Mouse (Mus musculus): ENCODE results near the gene Casp12. TPM values are rescaled to one million over a fixed set of nuclear protein-coding genes. Genes with fewer than 3 reads are reported as not detected.

Casp12 gene
- polyA plus RNA-seq (2015; fragmentation: Nextera tagmentation; extraction: Ambion mirVana), result 4.3 and 5.8 TPM in 2 replicates

DNA sequence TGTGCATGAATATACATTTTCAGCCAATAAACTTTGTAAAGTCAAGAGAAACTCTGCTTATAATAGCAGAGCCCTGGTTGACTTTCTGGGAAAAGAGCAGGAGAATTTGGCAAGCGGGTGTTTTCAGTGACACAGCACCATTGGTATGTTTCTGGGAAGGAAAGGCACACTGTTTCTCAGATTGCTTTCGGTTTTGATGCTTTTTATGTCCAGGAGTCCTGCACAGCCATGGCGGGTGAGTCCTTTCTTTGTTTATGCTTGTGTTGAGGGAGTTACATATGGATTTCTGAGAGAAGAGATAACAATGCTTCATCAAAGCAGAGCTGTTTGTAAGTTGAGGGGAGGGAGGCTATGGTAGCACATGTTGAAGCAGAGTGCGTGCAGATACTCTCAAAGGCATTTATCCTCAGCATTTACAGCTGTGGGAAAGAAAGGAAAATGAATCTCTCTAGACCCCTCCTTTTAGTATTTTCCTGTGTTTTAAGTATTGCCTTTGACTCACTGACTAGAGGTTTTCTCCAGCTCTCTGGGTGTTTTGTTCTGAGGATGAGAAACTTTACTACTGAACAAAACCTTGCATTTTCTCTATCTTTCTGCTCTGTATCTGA lies at the start of gene Casp12:
TSS of gene Casp12 (plus strand) at position 140 of the 608 bp plus-strand sequence.
- H3K9ac ChIP-seq, result no peak within 1 kb of the TSS
- H3K4me2 ChIP-seq, result peak within 1 kb of the TSS; percentile 28; the same call in 1 of the 2 replicates
- no peak within 1 kb of the TSS for H3K4me3 ChIP-seq (replicated peaks)
- peak within 1 kb of the TSS; percentile 39 for H3K27ac ChIP-seq
- no peaks in the 10 kb centered on the region for H3K36me3 ChIP-seq
- H3K27me3 ChIP-seq, result no peaks in the 10 kb centered on the region
- H3K4me1 ChIP-seq, result no peaks in the 10 kb centered on the region
- ATAC-seq (replicated peaks; ENCODE audit: low FRiP score), result no peak
- 61% methylated on average over 4 of the region's 4 CpGs for WGBS
- no peaks in the 10 kb centered on the region for H3K9me3 ChIP-seq (replicated peaks)

DNA sequence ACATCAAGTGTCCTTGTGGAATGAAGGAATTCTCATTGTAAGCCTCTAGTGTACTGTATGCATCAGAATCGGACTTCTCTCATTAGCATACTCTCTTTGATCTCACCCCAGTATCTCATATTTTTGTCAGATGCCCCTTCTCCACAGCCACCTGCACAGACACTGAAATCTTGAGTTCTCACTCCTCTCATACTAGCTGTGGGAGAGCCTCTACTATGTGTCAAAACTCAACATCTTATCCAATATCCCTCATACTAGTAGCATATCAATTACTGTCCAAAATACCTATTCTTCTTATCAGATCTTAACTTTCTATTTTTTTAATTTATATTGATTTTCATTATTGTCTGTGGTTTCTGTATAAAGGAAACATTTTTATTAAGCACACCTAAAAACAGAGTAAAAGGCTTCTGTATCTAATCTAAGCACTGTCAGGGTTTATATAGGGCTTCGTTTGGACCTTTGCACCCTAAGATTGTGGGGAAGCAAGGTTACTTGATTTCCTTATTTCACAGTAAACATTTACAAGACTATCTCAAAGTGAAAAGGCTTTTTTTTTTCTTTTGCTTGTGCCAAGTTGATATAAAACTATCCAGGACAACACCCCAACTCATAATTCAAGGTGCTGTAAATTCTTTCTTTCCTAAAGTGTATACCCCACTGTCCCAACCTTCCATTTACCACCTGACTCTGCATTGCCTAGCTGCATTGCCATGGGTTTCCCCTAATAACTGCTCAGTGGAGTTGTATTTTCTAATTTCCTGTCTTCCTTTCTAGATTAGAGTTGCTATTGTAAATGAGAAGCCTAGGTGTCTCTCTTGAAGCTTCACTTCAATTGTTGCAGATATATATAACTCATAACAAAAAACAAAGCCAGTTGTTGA lies 48.6 kb upstream of the Casp12 start:
- Histone ChIP-seq H3K27me3 (no peaks in the 10 kb centered on the region), H3K27ac (no peak overlapping the region), H3K9me3 (replicated peaks) (no peaks in the 10 kb centered on the region), H3K4me1 (no peaks in the 10 kb centered on the region), H3K36me3 (no peaks in the 10 kb centered on the region), H3K4me3 (replicated peaks) (no peak overlapping the region), H3K4me2 (no peak overlapping the region), H3K9ac (no peak overlapping the region)
- 74% methylated on average over 2 of the region's 2 CpGs for WGBS
- no peak for ATAC-seq (replicated peaks; ENCODE audit: low FRiP score)

DNA sequence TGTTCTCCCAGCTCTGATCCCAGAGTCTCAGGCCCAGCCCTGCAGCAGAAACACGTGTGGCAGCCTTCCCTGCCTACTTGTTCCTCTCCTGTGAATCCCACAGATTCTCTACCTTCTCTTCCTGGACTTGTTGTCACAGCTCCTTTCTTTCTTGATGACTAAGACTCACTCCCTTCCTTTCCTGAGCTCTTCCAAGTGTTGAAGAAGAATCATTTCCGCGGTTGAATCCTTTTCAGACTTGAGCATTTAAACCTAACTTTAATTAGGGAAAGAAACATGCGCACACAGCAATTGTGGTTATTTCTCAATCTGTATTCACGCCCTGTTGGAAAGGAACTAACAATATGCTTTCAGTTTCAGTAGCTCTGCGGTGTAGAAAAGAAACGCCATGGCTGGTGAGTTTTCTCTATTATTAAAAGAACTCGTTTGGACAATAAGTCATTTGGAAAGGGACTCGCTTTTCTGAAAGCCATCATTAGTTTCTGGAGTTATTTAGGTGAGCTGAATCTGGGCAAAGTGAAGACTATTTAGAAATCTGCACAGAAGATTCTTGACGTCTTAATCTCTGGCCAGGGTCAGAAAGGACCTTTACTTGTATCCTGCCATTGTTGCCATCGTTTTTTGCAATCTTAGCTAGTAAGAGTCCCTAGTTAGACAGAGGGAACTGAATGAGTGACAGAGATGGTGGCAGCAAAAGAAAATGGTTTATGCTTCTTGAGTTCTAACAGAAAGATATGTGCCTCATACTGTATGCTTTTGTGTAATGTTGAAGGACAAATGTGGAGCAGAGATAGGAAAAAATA lies 46.7 kb upstream of the Casp12 start, which contains the start of gene Casp1:
TSS of gene Casp1 (plus strand) at position 189 of the 803 bp plus-strand sequence.
- Histone ChIP-seq H3K27me3 (no peaks in the 10 kb centered on the region), H3K4me2 (no peak within 1 kb of the TSS), H3K4me3 (replicated peaks) (no peak within 1 kb of the TSS), H3K27ac (no peak within 1 kb of the TSS), H3K4me1 (no peaks in the 10 kb centered on the region), H3K36me3 (no peaks in the 10 kb centered on the region), H3K9ac (no peak within 1 kb of the TSS), H3K9me3 (replicated peaks) (no peaks in the 10 kb centered on the region)
- ATAC-seq (replicated peaks; ENCODE audit: low FRiP score), result no peak
- 79% methylated on average over 11 of the region's 11 CpGs for WGBS

DNA sequence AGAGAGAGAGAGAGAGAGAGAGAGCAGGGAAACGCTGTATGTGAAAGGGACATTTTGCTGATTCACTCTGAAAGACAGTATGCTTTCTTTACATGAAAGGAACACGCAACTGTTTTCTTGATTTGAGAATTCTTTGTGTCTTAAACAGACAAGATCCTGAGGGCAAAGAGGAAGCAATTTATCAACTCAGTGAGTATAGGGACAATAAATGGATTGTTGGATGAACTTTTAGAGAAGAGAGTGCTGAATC lies 46.2 kb upstream of the Casp12 start:
- 78% methylated on average over 2 of the region's 2 CpGs for WGBS
- H3K36me3 ChIP-seq, result no peaks in the 10 kb centered on the region
- H3K27me3 ChIP-seq, result no peaks in the 10 kb centered on the region
- H3K27ac ChIP-seq, result no peak overlapping the region
- H3K9ac ChIP-seq, result no peak overlapping the region
- no peak overlapping the region for H3K4me2 ChIP-seq
- no peak overlapping the region for H3K4me3 ChIP-seq (replicated peaks)
- no peak for ATAC-seq (replicated peaks; ENCODE audit: low FRiP score)
- H3K4me1 ChIP-seq, result no peaks in the 10 kb centered on the region
- no peaks in the 10 kb centered on the region for H3K9me3 ChIP-seq (replicated peaks)

DNA sequence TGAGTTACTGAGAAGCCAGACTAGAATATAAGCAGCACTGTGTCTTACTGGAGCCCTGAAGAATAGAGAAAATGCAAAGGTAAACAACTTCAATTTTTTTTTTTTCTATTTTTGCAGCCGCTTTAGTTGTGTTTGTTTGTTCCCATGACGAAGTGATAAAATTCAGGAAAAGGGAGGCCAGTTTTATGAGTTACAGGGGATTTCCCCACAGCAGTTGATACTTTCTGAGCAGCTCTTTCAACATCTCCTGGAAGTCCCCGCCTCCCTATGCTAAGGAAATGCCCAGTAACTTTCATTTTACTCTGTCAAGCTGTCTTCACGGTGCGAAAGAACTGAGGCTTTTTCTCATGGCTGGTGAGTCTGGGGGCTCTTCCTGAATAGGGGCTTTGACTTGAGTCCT lies 36.7 kb upstream of the Casp12 start, which contains the start of gene Casp4:
TSS of gene Casp4 (plus strand) at position 268 of the 400 bp plus-strand sequence.
- no peaks in the 10 kb centered on the region for H3K9me3 ChIP-seq (replicated peaks)
- 42% methylated on average over 5 of the region's 5 CpGs for WGBS
- H3K9ac ChIP-seq, result no peak within 1 kb of the TSS
- peak within 1 kb of the TSS; percentile 34 for H3K4me3 ChIP-seq (replicated peaks)
- no peaks in the 10 kb centered on the region for H3K27me3 ChIP-seq
- peak within 1 kb of the TSS; percentile 45; the same call in 1 of the 2 replicates for H3K27ac ChIP-seq
- ATAC-seq (replicated peaks; ENCODE audit: low FRiP score), result 0 out of 2 replicates have a peak, but pooled peaks have one; percentile 58
- H3K36me3 ChIP-seq, result no peaks in the 10 kb centered on the region
- peak within 1 kb of the TSS; percentile 34 for H3K4me2 ChIP-seq
- H3K4me1 ChIP-seq, result no peaks in the 10 kb centered on the region

DNA sequence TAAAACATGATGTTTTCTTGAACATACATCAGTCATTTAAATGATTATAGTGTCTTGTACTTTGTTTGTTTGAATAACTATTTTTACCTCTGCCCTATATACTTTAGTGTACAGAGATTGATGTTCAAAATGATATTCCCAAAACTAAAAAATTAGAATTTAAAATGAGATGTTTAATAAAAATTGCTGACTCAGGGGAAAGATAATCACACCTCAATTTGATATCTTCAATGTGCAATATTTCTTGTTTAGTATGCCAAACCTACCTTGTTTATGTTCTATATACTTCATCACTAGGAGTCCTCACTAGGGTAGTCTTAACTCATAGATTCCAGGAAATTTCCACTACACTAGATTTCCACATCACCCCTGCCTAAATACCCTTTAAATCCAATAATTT lies 35.1 kb upstream of the Casp12 start:
- Histone ChIP-seq H3K4me2 (no peak overlapping the region), H3K9ac (no peak overlapping the region), H3K27me3 (no peaks in the 10 kb centered on the region), H3K36me3 (no peaks in the 10 kb centered on the region), H3K9me3 (replicated peaks) (no peaks in the 10 kb centered on the region), H3K27ac (no peak overlapping the region), H3K4me3 (replicated peaks) (no peak overlapping the region), H3K4me1 (no peaks in the 10 kb centered on the region)
- no peak for ATAC-seq (replicated peaks; ENCODE audit: low FRiP score)

DNA sequence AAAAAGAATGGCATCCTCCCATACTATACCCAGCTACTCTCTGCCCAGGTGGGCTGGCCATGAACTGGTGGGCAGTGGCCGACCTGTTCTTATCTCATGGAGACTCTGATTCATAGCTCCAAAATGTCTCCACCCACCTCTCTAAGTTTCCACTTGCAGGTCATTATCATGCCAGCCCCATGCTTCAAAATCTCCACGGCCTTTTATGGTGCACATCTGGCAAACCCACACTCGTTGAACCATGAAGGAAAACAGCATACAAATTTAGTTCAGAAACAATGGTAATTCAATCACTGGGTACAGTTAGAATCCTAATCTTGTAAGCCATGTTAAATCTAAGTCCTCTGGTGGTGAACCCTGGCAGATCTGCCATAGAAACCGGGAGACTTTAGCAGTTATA lies 33.8 kb upstream of the Casp12 start:
- Histone ChIP-seq H3K27ac (no peak overlapping the region), H3K9me3 (replicated peaks) (no peaks in the 10 kb centered on the region), H3K36me3 (no peaks in the 10 kb centered on the region), H3K27me3 (no peaks in the 10 kb centered on the region), H3K9ac (no peak overlapping the region), H3K4me2 (no peak overlapping the region), H3K4me1 (no peaks in the 10 kb centered on the region), H3K4me3 (replicated peaks) (no peak overlapping the region)
- 63% methylated on average over 4 of the region's 4 CpGs for WGBS
- ATAC-seq (replicated peaks; ENCODE audit: low FRiP score), result no peak

DNA sequence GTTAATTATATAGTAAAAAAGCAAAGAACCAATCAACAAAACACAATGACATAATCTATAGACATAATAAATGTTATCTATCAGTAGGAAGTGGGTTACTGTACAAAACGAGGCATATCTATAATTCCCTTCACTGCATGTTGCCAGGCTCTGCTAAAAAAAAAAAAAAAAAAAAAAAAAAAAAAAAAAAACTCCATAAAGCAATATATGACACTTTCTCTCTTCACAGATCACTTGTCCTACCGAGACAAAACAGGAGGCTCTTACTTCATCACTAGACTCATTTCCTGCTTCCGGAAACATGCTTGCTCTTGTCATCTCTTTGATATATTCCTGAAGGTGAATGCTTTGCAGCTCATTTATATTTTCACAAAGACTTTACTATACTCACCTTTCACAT lies 17.0 kb upstream of the Casp12 start:
- Histone ChIP-seq H3K9ac (no peak overlapping the region), H3K27me3 (no peaks in the 10 kb centered on the region)
- 74% methylated on average over 3 of the region's 3 CpGs for WGBS

DNA sequence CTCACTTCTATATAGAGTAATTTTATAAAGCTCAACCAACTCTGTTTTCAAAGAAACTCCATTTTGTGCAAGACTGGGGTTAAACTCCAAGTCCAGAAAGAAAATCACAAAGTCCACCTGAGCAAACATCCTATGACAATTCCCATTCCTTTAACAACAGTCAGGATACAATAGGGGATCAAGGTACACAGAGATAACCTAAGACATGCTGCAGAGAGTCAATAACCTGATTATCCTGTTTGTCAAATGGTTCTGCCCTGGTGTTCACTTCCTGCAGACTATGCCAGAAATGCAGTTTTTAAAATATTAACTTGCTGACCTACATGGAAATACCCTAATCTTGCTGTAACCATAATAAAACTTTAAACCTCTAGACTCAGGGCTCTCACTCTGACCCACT lies 12.8 kb upstream of the Casp12 start:
- H3K27ac ChIP-seq, result no peak overlapping the region
- H3K27me3 ChIP-seq, result no peaks in the 10 kb centered on the region
- no peaks in the 10 kb centered on the region for H3K9me3 ChIP-seq (replicated peaks)
- H3K4me1 ChIP-seq, result no peaks in the 10 kb centered on the region
- H3K9ac ChIP-seq, result no peak overlapping the region
- H3K4me2 ChIP-seq, result no peak overlapping the region
- no peak overlapping the region for H3K4me3 ChIP-seq (replicated peaks)
- no peak for ATAC-seq (replicated peaks; ENCODE audit: low FRiP score)
- no peaks in the 10 kb centered on the region for H3K36me3 ChIP-seq

More for the DNA sequence above, 17.0 kb upstream of the Casp12 start:
- H3K27ac ChIP-seq, result no peak overlapping the region
- no peak overlapping the region for H3K4me3 ChIP-seq (replicated peaks)
- H3K4me2 ChIP-seq, result no peak overlapping the region
- no peaks in the 10 kb centered on the region for H3K4me1 ChIP-seq
- no peak for ATAC-seq (replicated peaks; ENCODE audit: low FRiP score)
- H3K9me3 ChIP-seq (replicated peaks), result no peaks in the 10 kb centered on the region
- H3K36me3 ChIP-seq, result no peaks in the 10 kb centered on the region

DNA sequence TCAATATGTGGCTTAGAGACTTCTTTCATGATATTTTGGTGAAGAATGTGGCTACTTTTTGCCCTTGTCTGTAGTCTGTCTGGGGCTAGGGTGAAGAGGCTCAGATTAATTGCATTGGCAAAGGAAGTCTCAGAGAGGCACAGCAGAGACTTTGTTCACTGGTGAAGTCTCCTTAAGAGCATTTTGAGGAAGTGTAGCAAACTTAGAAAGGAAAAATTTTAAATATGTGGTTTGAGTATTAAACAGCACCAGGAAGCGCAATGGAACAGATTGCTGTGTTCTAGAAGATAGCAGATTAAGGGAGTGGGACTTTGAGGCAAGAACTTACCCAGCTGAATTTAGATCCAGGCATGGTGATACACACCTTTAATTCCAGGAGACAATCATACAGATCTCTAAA lies 11.8 kb upstream of the Casp12 start:
- Histone ChIP-seq H3K27ac (no peak overlapping the region), H3K27me3 (no peaks in the 10 kb centered on the region), H3K36me3 (no peaks in the 10 kb centered on the region), H3K9ac (no peak overlapping the region), H3K4me1 (no peaks in the 10 kb centered on the region), H3K4me3 (replicated peaks) (no peak overlapping the region), H3K4me2 (no peak overlapping the region), H3K9me3 (replicated peaks) (no peaks in the 10 kb centered on the region)
- no peak for ATAC-seq (replicated peaks; ENCODE audit: low FRiP score)
- WGBS, result 87% methylated on average over 1 of the region's 1 CpGs

DNA sequence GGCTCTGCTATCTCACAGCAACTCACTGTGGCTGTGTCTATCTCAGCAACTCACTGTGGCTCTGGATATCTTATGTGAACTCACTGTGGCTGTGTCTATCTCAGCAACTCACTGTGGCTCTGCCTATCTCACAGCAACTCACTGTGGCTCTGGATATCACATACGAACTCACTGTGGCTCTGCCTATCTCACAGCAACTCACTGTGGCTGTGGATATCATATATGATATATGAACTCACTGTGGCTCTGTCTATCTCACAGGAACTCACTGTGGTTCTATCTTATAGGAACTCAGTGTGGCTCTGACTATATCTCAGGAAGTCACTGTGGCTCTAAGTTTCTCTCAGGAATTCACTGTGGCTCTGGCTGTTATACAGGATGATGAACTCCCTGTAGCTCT lies 2.1 kb upstream of the Casp12 start:
- 83% methylated on average over 1 of the region's 1 CpGs for WGBS
- no peak overlapping the region for H3K4me3 ChIP-seq (replicated peaks)
- no peaks in the 10 kb centered on the region for H3K9me3 ChIP-seq (replicated peaks)
- no peak overlapping the region for H3K9ac ChIP-seq
- no peaks in the 10 kb centered on the region for H3K36me3 ChIP-seq
- H3K27me3 ChIP-seq, result no peaks in the 10 kb centered on the region
- no peak overlapping the region for H3K4me2 ChIP-seq
- no peaks in the 10 kb centered on the region for H3K4me1 ChIP-seq
- no peak overlapping the region for H3K27ac ChIP-seq
- ATAC-seq (replicated peaks; ENCODE audit: low FRiP score), result no peak

DNA sequence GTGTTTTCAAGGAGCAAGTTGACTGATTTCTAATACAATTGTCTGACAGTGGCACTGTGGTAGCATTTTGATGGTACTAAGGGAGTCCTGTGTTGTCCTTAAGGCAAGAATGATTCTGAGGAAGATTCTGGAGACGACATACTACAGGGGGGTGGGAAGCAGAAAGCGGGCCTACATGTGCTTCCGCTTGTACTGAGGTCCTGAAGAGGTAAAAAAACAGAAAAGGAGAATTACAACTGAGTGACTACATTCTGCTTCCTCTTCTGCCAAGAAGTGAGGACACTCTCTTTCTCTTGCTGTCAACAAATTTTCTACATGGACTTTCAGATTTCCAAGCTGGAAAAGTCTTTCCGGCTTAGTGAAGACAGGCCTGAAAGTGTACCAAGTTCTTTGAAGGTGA lies 1.1 kb upstream of the Casp12 start:
- H3K4me2 ChIP-seq, result no peak overlapping the region
- H3K4me3 ChIP-seq (replicated peaks), result no peak overlapping the region
- no peaks in the 10 kb centered on the region for H3K4me1 ChIP-seq
- no peak for ATAC-seq (replicated peaks; ENCODE audit: low FRiP score)
- H3K9ac ChIP-seq, result no peak overlapping the region
- no peaks in the 10 kb centered on the region for H3K9me3 ChIP-seq (replicated peaks)
- WGBS, result 92% methylated on average over 4 of the region's 4 CpGs
- no peaks in the 10 kb centered on the region for H3K27me3 ChIP-seq
- H3K27ac ChIP-seq, result no peak overlapping the region
- H3K36me3 ChIP-seq, result no peaks in the 10 kb centered on the region
